Mouse (Mus musculus) midbrain, embryonic 11.5 days (tissue): ENCODE results near the gene Gm21518. TPM values are rescaled to one million over a fixed set of nuclear protein-coding genes. Genes with fewer than 3 reads are reported as not detected.
"Not testable (repeated sequence)": the region's sequence is repeated elsewhere in the genome, so short reads cannot be mapped to it uniquely, and the experiment has no call there.

Experiments
- ATAC-seq: fragments of 200-750 bp; cut with Nextera tagmentation; 2 replicates; pipeline ENCODE4 v1.8.0; 2017; ENCODE audit warnings: moderate TSS enrichment, moderate library complexity; ENCODE audit not compliant: low FRiP score
- DNase-seq: peaks from one replicate; pipeline ENCODE4 v3.0.0; 2015; ENCODE audit warnings: low spot score; ENCODE audit errors: missing footprints
- H3K27ac ChIP-seq: fragments of 300-500 bp; sonication (generic); 2 replicates; pipeline ENCODE4 v1.5.1; 2014; ENCODE audit warnings: low read depth, low read length
- H3K27me3 ChIP-seq: fragments of 300-500 bp; sonication (generic); 2 replicates; pipeline ENCODE4 v1.6.1; 2014; ENCODE audit warnings: mild to moderate bottlenecking, low read length, moderate library complexity, mixed read lengths; ENCODE audit not compliant: control insufficient read depth, insufficient read depth
- H3K36me3 ChIP-seq: fragments of 300-500 bp; sonication (generic); 2 replicates; pipeline ENCODE4 v1.6.1; 2014; ENCODE audit warnings: mild to moderate bottlenecking, low read length, moderate library complexity, mixed read lengths; ENCODE audit not compliant: control insufficient read depth, insufficient read depth
- H3K4me1 ChIP-seq: fragments of 300-500 bp; sonication (generic); 2 replicates; pipeline ENCODE4 v1.6.1; 2014; ENCODE audit warnings: low read length; ENCODE audit not compliant: control insufficient read depth, insufficient read depth
- H3K4me2 ChIP-seq: fragments of 300-500 bp; sonication (generic); 2 replicates; pipeline ENCODE4 v1.6.1; 2014; ENCODE audit warnings: mild to moderate bottlenecking, moderate library complexity
- H3K4me3 ChIP-seq: fragments of 300-500 bp; sonication (generic); 2 replicates; pipeline ENCODE4 v1.5.1; 2014; ENCODE audit warnings: low read depth, low read length
- H3K9ac ChIP-seq: fragments of 300-500 bp; sonication (generic); 2 replicates; pipeline ENCODE4 v1.6.1; 2014; ENCODE audit warnings: low read length
- H3K9me3 ChIP-seq: fragments of 300-500 bp; sonication (generic); 2 replicates; pipeline ENCODE4 v1.6.1; 2016; ENCODE audit warnings: low read length; ENCODE audit not compliant: control insufficient read depth
- WGBS: fragments of 180-500 bp; shearing (Covaris S2); extraction: QIAGEN DNeasy Blood & Tissue Kit; methylation state at CpG from one replicate; pipeline ENCODE4 v1.1.7; 2014; 5-methylcytosine and 5-hydroxymethylcytosine counted together
- polyA plus RNA-seq: library from polyadenylated mRNA; unstranded; fragments of >200 nt; fragmentation: Nextera tagmentation; extraction: Ambion mirVana; gene quantifications from 2 replicates; pipeline ENCODE4 v1.2.1, GENCODE M21; 2014

Gm21518 gene
- polyA plus RNA-seq = not detected in 2 replicates

DNA sequence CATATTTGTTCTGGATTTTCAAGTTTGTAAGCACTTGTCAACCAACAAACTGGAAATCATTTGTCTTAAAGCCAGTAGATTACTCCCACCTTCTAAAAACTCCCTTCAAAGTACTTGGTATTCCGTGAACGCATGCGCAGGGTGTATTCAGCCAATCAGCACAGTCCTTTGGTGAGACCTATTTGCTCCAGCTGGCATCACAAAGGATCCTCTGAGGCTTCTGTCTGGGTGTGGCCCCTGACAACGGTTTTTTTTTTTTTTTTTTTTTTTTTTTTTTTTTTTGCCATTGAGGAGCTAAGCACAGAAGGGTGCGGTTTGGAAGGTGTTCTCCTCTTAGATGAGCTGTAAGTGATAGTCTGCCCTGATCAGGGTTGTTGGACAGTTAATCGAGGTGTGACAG, at the start of gene Gm21518:
Gene Gm21518 (plus strand): TSS at position 301 of the 400 bp plus-strand sequence.
- H3K27ac ChIP-seq, H3K27me3 ChIP-seq, H3K4me2 ChIP-seq, H3K9me3 ChIP-seq, H3K36me3 ChIP-seq, H3K4me1 ChIP-seq, H3K9ac ChIP-seq, ATAC-seq, H3K4me3 ChIP-seq, DNase-seq: not testable (repeated sequence)
- WGBS = no CpG with 5 or more reads among the region's 6 CpGs
